Mouse (Mus musculus): ENCODE results near the gene Slc26a9.

The Slc26a9 gene

GRCm38 (mm10) chr1:131743868-131744464 is at the start of gene Slc26a9:
Slc26a9 (plus strand) TSS chr1:131744022.
- in situ Hi-C loops (cut with MboI, MseI), result no loop called here

- in situ Hi-C loops (cut with MboI, MseI), result no loop called here
These were observed 48.5 kb upstream of the Slc26a9 start for GRCm38 (mm10) chr1:131695308-131695707.

- in situ Hi-C loops (cut with MboI, MseI), result no loop called here
These were observed 47.5 kb upstream of the Slc26a9 start for GRCm38 (mm10) chr1:131696325-131696724.

GRCm38 (mm10) chr1:131698770-131699169 is 45.1 kb upstream of the Slc26a9 start:
- in situ Hi-C loops (cut with MboI, MseI), result no loop called here

GRCm38 (mm10) chr1:131699642-131700041 is 44.2 kb upstream of the Slc26a9 start:
- in situ Hi-C loops (cut with MboI, MseI), result no loop called here

GRCm38 (mm10) chr1:131700447-131700846 is 43.4 kb upstream of the Slc26a9 start:
- in situ Hi-C loops (cut with MboI, MseI), result no loop called here

GRCm38 (mm10) chr1:131701391-131701790 is 42.4 kb upstream of the Slc26a9 start:
- in situ Hi-C loops (cut with MboI, MseI), result no loop called here

GRCm38 (mm10) chr1:131702094-131702766 is 41.6 kb upstream of the Slc26a9 start:
- in situ Hi-C loops (cut with MboI, MseI), result no loop called here

- in situ Hi-C loops (cut with MboI, MseI), result no loop called here
These were observed 40.3 kb upstream of the Slc26a9 start for GRCm38 (mm10) chr1:131703482-131703881.

- in situ Hi-C loops (cut with MboI, MseI), result no loop called here
These were observed 35.5 kb upstream of the Slc26a9 start for GRCm38 (mm10) chr1:131708338-131708737.

- in situ Hi-C loops (cut with MboI, MseI), result loop anchor here (5.0 to 10.0 kb wide), 2 partner anchors 56 to 97 kb away; no protein-coding TSS in a partner anchor
These were observed 32.3 kb upstream of the Slc26a9 start for GRCm38 (mm10) chr1:131711518-131711917.

- in situ Hi-C loops (cut with MboI, MseI), result loop anchor here (5.0 to 10.0 kb wide), 2 partner anchors 55 to 98 kb away; no protein-coding TSS in a partner anchor
These were observed 31.4 kb upstream of the Slc26a9 start for GRCm38 (mm10) chr1:131712386-131712785.

GRCm38 (mm10) chr1:131714388-131715337 is 29.2 kb upstream of the Slc26a9 start:
- in situ Hi-C loops (cut with MboI, MseI), result loop anchor here (5.0 to 10.0 kb wide), 2 partner anchors 53 to 100 kb away; no protein-coding TSS in a partner anchor

GRCm38 (mm10) chr1:131718952-131719694 is 24.7 kb upstream of the Slc26a9 start:
- in situ Hi-C loops (cut with MboI, MseI), result loop anchor here (10.0 kb wide), 1 partner anchor 104 kb away; no protein-coding TSS in a partner anchor

GRCm38 (mm10) chr1:131721989-131722388 is 21.8 kb upstream of the Slc26a9 start:
- in situ Hi-C loops (cut with MboI, MseI), result no loop called here

GRCm38 (mm10) chr1:131723549-131723948 is 20.3 kb upstream of the Slc26a9 start:
- in situ Hi-C loops (cut with MboI, MseI), result no loop called here

GRCm38 (mm10) chr1:131726586-131726985 is 17.2 kb upstream of the Slc26a9 start:
- in situ Hi-C loops (cut with MboI, MseI), result no loop called here

GRCm38 (mm10) chr1:131730639-131731437 is 13.0 kb upstream of the Slc26a9 start:
- in situ Hi-C loops (cut with MboI, MseI), result no loop called here

- in situ Hi-C loops (cut with MboI, MseI), result no loop called here
These were observed 10.2 kb upstream of the Slc26a9 start for GRCm38 (mm10) chr1:131733474-131734180.
